ENCODE assay signal across 17 mouse cellular contexts in genomic region chr1:185819044-185819443, GRCm38 (mm10).
DNase-seq lines count a peak whose midpoint lies in the region; ATAC-seq lines count a peak whose summit lies in the region.
"Had no signal": no experiment of that assay in that cellular context is flagged by ENCODE, and none has a peak within 500 bp of the region (broad histone marks: within the 10 kb centered on the region; RNA-seq: fewer than 3 reads in every experiment).

No protein-coding gene starts in this region.

- peak; percentile 51; the same call in 1 of the 2 replicates for ATAC-seq in kidney, embryonic 16.5 days (ENCODE audit: low FRiP score, low TSS enrichment)
- ATAC-seq in neural tube, embryonic 11.5 days (ENCODE audit: insufficient read depth, low FRiP score, low TSS enrichment): peak; percentile 50
- ATAC-seq in cerebellum, adult (ENCODE audit: insufficient number of reproducible peaks, low FRiP score, low TSS enrichment): no peak
- ATAC-seq: intestine, embryonic 15.5 days; lung, postnatal 0 days had no signal

- no peak overlapping the region for H3K27ac ChIP-seq in kidney, embryonic 16.5 days (ENCODE audit: low read length)
- peak overlapping the region; percentile 10 for H3K27ac ChIP-seq in embryonic facial prominence, embryonic 10.5 days (replicated peaks)
- no peak overlapping the region for H3K27ac ChIP-seq in neural tube, embryonic 11.5 days (ENCODE audit: low read depth, low read length)
- H3K27ac ChIP-seq: intestine, embryonic 15.5 days; liver, embryonic 13.5 days had no signal

- peak; percentile 14 for DNase-seq in adrenal gland, postnatal 14 days
- no peak for DNase-seq in adrenal gland, postnatal 10 days
- DNase-seq in kidney, postnatal 25 days: no peak
- peak; percentile 11 for DNase-seq in embryonic facial prominence, embryonic 10.5 days (ENCODE audit: low spot score)
- peak; percentile 54 for DNase-seq in neural tube, embryonic 11.5 days (ENCODE audit: low spot score)
- no peak for DNase-seq in liver
- DNase-seq: cerebellum, adult 8-10 months; gastrocnemius, postnatal 25 days; layer of hippocampus, adult 9-11 months; liver, embryonic 13.5 days; thymus, postnatal 14 days had no signal

- H3K4me1 ChIP-seq in kidney, embryonic 16.5 days (ENCODE audit: insufficient read depth, low read length): peaks cover 1% of the 10 kb centered on the region; the same call in 1 of the 2 replicates
- H3K4me1 ChIP-seq in embryonic facial prominence, embryonic 10.5 days: peaks cover 16% of the 10 kb centered on the region
- peaks cover 5% of the 10 kb centered on the region; the same call in 1 of the 2 replicates for H3K4me1 ChIP-seq in neural tube, embryonic 11.5 days (ENCODE audit: control insufficient read depth, insufficient read depth, low read length)

- H3K4me2 ChIP-seq in kidney, embryonic 16.5 days (replicated peaks; ENCODE audit: low read depth, low read length): no peak overlapping the region
- H3K4me2 ChIP-seq in neural tube, embryonic 11.5 days (ENCODE audit: low read depth): no peak overlapping the region
- H3K4me2 ChIP-seq: heart, embryonic 11.5 days; intestine, embryonic 15.5 days; liver, embryonic 13.5 days had no signal

- H3K9me3 ChIP-seq in kidney, embryonic 16.5 days (ENCODE audit: low read length): 0 out of 2 replicates have a peak, but pooled peaks cover 3% of the 10 kb centered on the region
- H3K9me3 ChIP-seq in embryonic facial prominence, embryonic 10.5 days: no peaks in the 10 kb centered on the region
- no peaks in the 10 kb centered on the region for H3K9me3 ChIP-seq in neural tube, embryonic 11.5 days (ENCODE audit: control insufficient read depth, low read length)
- H3K9me3 ChIP-seq: intestine, embryonic 15.5 days; liver, embryonic 13.5 days had no signal

- no peak overlapping the region for H3K4me3 ChIP-seq in kidney, embryonic 16.5 days (ENCODE audit: low read length)
- no peak overlapping the region for H3K4me3 ChIP-seq in embryonic facial prominence, embryonic 10.5 days
- no peak overlapping the region for H3K4me3 ChIP-seq in neural tube, embryonic 11.5 days (ENCODE audit: low read depth, low read length)
- H3K4me3 ChIP-seq: intestine, embryonic 15.5 days; liver, embryonic 13.5 days had no signal

- WGBS in kidney, embryonic 16.5 days: 12% methylated on average over 5 of the region's 5 CpGs
- 38% methylated on average over 5 of the region's 5 CpGs for WGBS in embryonic facial prominence, embryonic 10.5 days
- WGBS in neural tube, embryonic 11.5 days: 3% methylated on average over 5 of the region's 5 CpGs

- no peaks in the 10 kb centered on the region for H3K27me3 ChIP-seq in kidney, embryonic 16.5 days (ENCODE audit: insufficient read depth, low read length)
- H3K27me3 ChIP-seq in embryonic facial prominence, embryonic 10.5 days (replicated peaks; ENCODE audit: low read depth, poor library complexity, severe bottlenecking): no peaks in the 10 kb centered on the region
- H3K27me3 ChIP-seq in neural tube, embryonic 11.5 days (ENCODE audit: control insufficient read depth, insufficient read depth, low read length): no peaks in the 10 kb centered on the region
- H3K27me3 ChIP-seq: CH12.LX; intestine, embryonic 15.5 days; liver, embryonic 13.5 days had no signal

- H3K36me3 ChIP-seq in kidney, embryonic 16.5 days (ENCODE audit: insufficient read depth, low read length): no peaks in the 10 kb centered on the region
- no peaks in the 10 kb centered on the region for H3K36me3 ChIP-seq in embryonic facial prominence, embryonic 10.5 days (replicated peaks)
- H3K36me3 ChIP-seq in neural tube, embryonic 11.5 days (ENCODE audit: control insufficient read depth, insufficient read depth, low read length): no peaks in the 10 kb centered on the region
- H3K36me3 ChIP-seq: intestine, embryonic 15.5 days; liver, embryonic 13.5 days had no signal

- H3K9ac ChIP-seq in kidney, embryonic 16.5 days (replicated peaks; ENCODE audit: low read length): no peak overlapping the region
- no peak overlapping the region for H3K9ac ChIP-seq in neural tube, embryonic 11.5 days (ENCODE audit: low read length)
- H3K9ac ChIP-seq: intestine, embryonic 15.5 days; liver, embryonic 13.5 days had no signal

Comparison
In these comparisons a context has a peak if more than half of its experiments do, and no peak if none do; other contexts are left out.
1. DNase-seq: peak in adrenal gland, postnatal 14 days (single experiment), embryonic facial prominence, embryonic 10.5 days (single experiment) and neural tube, embryonic 11.5 days (single experiment); none in adrenal gland, postnatal 10 days (single experiment), kidney, postnatal 25 days (0 of 2) and liver (single experiment).